Mouse (Mus musculus): Measurements from ENCODE around the gene Plxna1. TPM values are rescaled to one million over a fixed set of nuclear protein-coding genes. Genes with fewer than 3 reads are reported as not detected.

Gene Plxna1
- polyA plus RNA-seq, 1 experiment from 2014 or later: 56.5 TPM

GRCm38 (mm10) chr6:89345486-89345785, 17.0 kb downstream of the Plxna1 start:
- Histone ChIP-seq H3K4me2 (replicated peaks) (no peak overlapping the region), H3K4me3 (no peak overlapping the region), H3K9ac (replicated peaks) (0 out of 2 replicates have a peak overlapping the region, but pooled peaks have one; percentile 25), H3K9me3 (no peaks in the 10 kb centered on the region), H3K4me1 (peaks cover 18% of the 10 kb centered on the region), H3K27me3 (no peaks in the 10 kb centered on the region), H3K36me3 (peaks cover 88% of the 10 kb centered on the region), H3K27ac (replicated peaks) (peak overlapping the region; percentile 7; the same call in 1 of the 2 replicates)
- ATAC-seq (ENCODE audit: low FRiP score, low read depth): no peak
- WGBS: 76% methylated on average over 3 of the region's 3 CpGs

GRCm38 (mm10) chr6:89344613-89345485, 17.6 kb downstream of the Plxna1 start:
- peak; percentile 55; the same call in 1 of the 2 replicates for ATAC-seq (ENCODE audit: low FRiP score, low read depth)
- 43% methylated on average over 10 of the region's 10 CpGs for WGBS
- Histone ChIP-seq H3K27me3 (no peaks in the 10 kb centered on the region), H3K4me2 (replicated peaks) (no peak overlapping the region), H3K4me3 (no peak overlapping the region), H3K4me1 (peaks cover 15% of the 10 kb centered on the region), H3K9ac (replicated peaks) (no peak overlapping the region), H3K9me3 (no peaks in the 10 kb centered on the region), H3K27ac (replicated peaks) (0 out of 2 replicates have a peak overlapping the region, but pooled peaks have one; percentile 8), H3K36me3 (peaks cover 88% of the 10 kb centered on the region)

GRCm38 (mm10) chr6:89341981-89342380, 20.4 kb downstream of the Plxna1 start:
- H3K9me3 ChIP-seq: no peaks in the 10 kb centered on the region
- no peak overlapping the region for H3K4me2 ChIP-seq (replicated peaks)
- H3K27me3 ChIP-seq: no peaks in the 10 kb centered on the region
- H3K4me3 ChIP-seq: no peak overlapping the region
- no peak overlapping the region for H3K9ac ChIP-seq (replicated peaks)
- 91% methylated on average over 4 of the region's 4 CpGs for WGBS
- H3K36me3 ChIP-seq: peaks cover 90% of the 10 kb centered on the region
- no peak for ATAC-seq (ENCODE audit: low FRiP score, low read depth)
- H3K27ac ChIP-seq (replicated peaks): no peak overlapping the region
- peaks cover 20% of the 10 kb centered on the region for H3K4me1 ChIP-seq

GRCm38 (mm10) chr6:89339447-89339846, 23.0 kb downstream of the Plxna1 start:
- whole genome bisulfite sequencing: 91% methylated on average over 2 of the region's 2 CpGs
- Histone ChIP-seq H3K27ac (replicated peaks) (no peak overlapping the region), H3K36me3 (peaks cover 99% of the 10 kb centered on the region), H3K27me3 (no peaks in the 10 kb centered on the region), H3K4me1 (peaks cover 20% of the 10 kb centered on the region), H3K9ac (replicated peaks) (no peak overlapping the region), H3K9me3 (no peaks in the 10 kb centered on the region), H3K4me3 (no peak overlapping the region), H3K4me2 (replicated peaks) (no peak overlapping the region)
- ATAC-seq (ENCODE audit: low FRiP score, low read depth): no peak

GRCm38 (mm10) chr6:89338733-89339132, 23.7 kb downstream of the Plxna1 start:
- no peak overlapping the region for H3K27ac ChIP-seq (replicated peaks)
- H3K4me3 ChIP-seq: no peak overlapping the region
- ATAC-seq (ENCODE audit: low FRiP score, low read depth): no peak
- H3K4me1 ChIP-seq: peaks cover 27% of the 10 kb centered on the region
- H3K9me3 ChIP-seq: no peaks in the 10 kb centered on the region
- H3K27me3 ChIP-seq: no peaks in the 10 kb centered on the region
- no peak overlapping the region for H3K4me2 ChIP-seq (replicated peaks)
- peaks cover 98% of the 10 kb centered on the region for H3K36me3 ChIP-seq
- no peak overlapping the region for H3K9ac ChIP-seq (replicated peaks)
- 93% methylated on average over 8 of the region's 8 CpGs for WGBS

GRCm38 (mm10) chr6:89337574-89337973, 24.8 kb downstream of the Plxna1 start:
- Histone ChIP-seq H3K9ac (replicated peaks) (no peak overlapping the region), H3K4me1 (peaks cover 33% of the 10 kb centered on the region), H3K36me3 (peaks cover 97% of the 10 kb centered on the region), H3K4me2 (replicated peaks) (no peak overlapping the region), H3K27me3 (no peaks in the 10 kb centered on the region), H3K4me3 (no peak overlapping the region), H3K9me3 (no peaks in the 10 kb centered on the region), H3K27ac (replicated peaks) (no peak overlapping the region)
- 73% methylated on average over 9 of the region's 9 CpGs for WGBS
- ATAC-seq (ENCODE audit: low FRiP score, low read depth): no peak

- Histone ChIP-seq H3K4me1 (peaks cover 33% of the 10 kb centered on the region), H3K4me3 (no peak overlapping the region), H3K27ac (replicated peaks) (peak overlapping the region; percentile 85), H3K36me3 (peaks cover 97% of the 10 kb centered on the region), H3K9ac (replicated peaks) (no peak overlapping the region), H3K9me3 (no peaks in the 10 kb centered on the region), H3K4me2 (replicated peaks) (peak overlapping the region; percentile 29), H3K27me3 (no peaks in the 10 kb centered on the region)
- WGBS: 41% methylated on average over 12 of the region's 12 CpGs
- ATAC-seq (ENCODE audit: low FRiP score, low read depth): peak; percentile 91
Observed at GRCm38 (mm10) chr6:89333964-89334702, 28.3 kb downstream of the Plxna1 start.

- ATAC-seq (ENCODE audit: low FRiP score, low read depth): no peak
- WGBS: 93% methylated on average over 10 of the region's 10 CpGs
Observed at GRCm38 (mm10) chr6:89330957-89331356, 31.5 kb downstream of the Plxna1 start.

GRCm38 (mm10) chr6:89328634-89329033, 33.8 kb downstream of the Plxna1 start:
- Histone ChIP-seq H3K9me3 (no peaks in the 10 kb centered on the region), H3K4me2 (replicated peaks) (no peak overlapping the region), H3K9ac (replicated peaks) (no peak overlapping the region), H3K27ac (replicated peaks) (no peak overlapping the region), H3K4me1 (peaks cover 5% of the 10 kb centered on the region), H3K27me3 (no peaks in the 10 kb centered on the region), H3K4me3 (no peak overlapping the region), H3K36me3 (peaks cover 98% of the 10 kb centered on the region)
- ATAC-seq (ENCODE audit: low FRiP score, low read depth): no peak
- 88% methylated on average over 4 of the region's 4 CpGs for WGBS

More at GRCm38 (mm10) chr6:89330957-89331356, 31.5 kb downstream of the Plxna1 start:
- no peak overlapping the region for H3K4me2 ChIP-seq (replicated peaks)
- H3K4me3 ChIP-seq: no peak overlapping the region
- no peak overlapping the region for H3K27ac ChIP-seq (replicated peaks)
- H3K9me3 ChIP-seq: no peaks in the 10 kb centered on the region
- peaks cover 96% of the 10 kb centered on the region for H3K36me3 ChIP-seq
- H3K4me1 ChIP-seq: peaks cover 28% of the 10 kb centered on the region
- H3K27me3 ChIP-seq: no peaks in the 10 kb centered on the region
- H3K9ac ChIP-seq (replicated peaks): no peak overlapping the region

GRCm38 (mm10) chr6:89327746-89328491, 34.5 kb downstream of the Plxna1 start:
- no peaks in the 10 kb centered on the region for H3K9me3 ChIP-seq

GRCm38 (mm10) chr6:89324842-89325241, 37.6 kb downstream of the Plxna1 start:
- Histone ChIP-seq H3K27me3 (no peaks in the 10 kb centered on the region), H3K9ac (replicated peaks) (no peak overlapping the region), H3K9me3 (no peaks in the 10 kb centered on the region), H3K36me3 (peaks cover 98% of the 10 kb centered on the region), H3K27ac (replicated peaks) (no peak overlapping the region), H3K4me3 (no peak overlapping the region), H3K4me1 (no peaks in the 10 kb centered on the region), H3K4me2 (replicated peaks) (no peak overlapping the region)
- WGBS: 96% methylated on average over 4 of the region's 4 CpGs
- ATAC-seq (ENCODE audit: low FRiP score, low read depth): no peak

More at GRCm38 (mm10) chr6:89327746-89328491, 34.5 kb downstream of the Plxna1 start:
- Histone ChIP-seq H3K9ac (replicated peaks) (no peak overlapping the region), H3K27me3 (no peaks in the 10 kb centered on the region), H3K4me3 (no peak overlapping the region), H3K27ac (replicated peaks) (0 out of 2 replicates have a peak overlapping the region, but pooled peaks have one; percentile 25), H3K4me1 (no peaks in the 10 kb centered on the region), H3K36me3 (peaks cover 98% of the 10 kb centered on the region), H3K4me2 (replicated peaks) (no peak overlapping the region)
- no peak for ATAC-seq (ENCODE audit: low FRiP score, low read depth)
- WGBS: 73% methylated on average over 15 of the region's 15 CpGs
